Mouse (Mus musculus) heart, embryonic 12.5 days (tissue): ENCODE results near the gene Ift74. TPM values are rescaled to one million over a fixed set of nuclear protein-coding genes. Genes with fewer than 3 reads are reported as not detected.
"Not testable (repeated sequence)": the region's sequence is repeated elsewhere in the genome, so short reads cannot be mapped to it uniquely, and the experiment has no call there.

Experiments used
- ATAC-seq: fragments of 200-750 bp; cut with Nextera tagmentation; 2 replicates; pipeline ENCODE4 v1.8.0; 2017; ENCODE audit warnings: moderate TSS enrichment, moderate library complexity; ENCODE audit not compliant: insufficient number of reproducible peaks, low FRiP score
- H3K27ac ChIP-seq: fragments of 300-500 bp; sonication (generic); 2 replicates; pipeline ENCODE4 v1.5.1; 2016; ENCODE audit warnings: mild to moderate bottlenecking, moderate library complexity; ENCODE audit not compliant: poor library complexity, severe bottlenecking
- H3K27me3 ChIP-seq: fragments of 300-500 bp; sonication (generic); replicated peaks from 2 replicates; pipeline ENCODE4 v1.6.1; 2016; ENCODE audit warnings: mild to moderate bottlenecking, moderate library complexity
- H3K36me3 ChIP-seq: fragments of 300-500 bp; sonication (generic); 2 replicates; pipeline ENCODE4 v1.6.1; 2016; ENCODE audit warnings: mild to moderate bottlenecking, moderate library complexity
- H3K4me1 ChIP-seq: fragments of 300-500 bp; sonication (generic); replicated peaks from 2 replicates; pipeline ENCODE4 v1.6.1; 2016; ENCODE audit warnings: mild to moderate bottlenecking
- H3K4me2 ChIP-seq: fragments of 300-500 bp; sonication (generic); 2 replicates; pipeline ENCODE4 v1.6.1; 2016; ENCODE audit warnings: mild to moderate bottlenecking, moderate library complexity
- H3K4me3 ChIP-seq: fragments of 300-500 bp; sonication (generic); 2 replicates; pipeline ENCODE4 v1.5.1; 2016; ENCODE audit warnings: mild to moderate bottlenecking
- H3K9ac ChIP-seq: fragments of 300-500 bp; sonication (generic); 2 replicates; pipeline ENCODE4 v1.6.1; 2016; ENCODE audit warnings: mild to moderate bottlenecking, moderate library complexity
- H3K9me3 ChIP-seq: fragments of 300-500 bp; sonication (generic); replicated peaks from 2 replicates; pipeline ENCODE4 v1.6.1; 2016; ENCODE audit warnings: mild to moderate bottlenecking, moderate library complexity
- WGBS: fragments of 180-500 bp; shearing (Covaris S2); methylation state at CpG from one replicate; pipeline ENCODE4 v1.1.7; 2016; 5-methylcytosine and 5-hydroxymethylcytosine counted together
- polyA plus RNA-seq: library from polyadenylated mRNA; unstranded; fragments of >200 nt; fragmentation: Nextera tagmentation; extraction: Ambion mirVana; gene quantifications from 2 replicates; pipeline ENCODE4 v1.2.1, GENCODE M21; 2016

Ift74 gene
- polyA plus RNA-seq, 1 experiment from 2014 or later, result 17.9 TPM

GRCm38 (mm10) chr4:94620077-94620476 is 5.8 kb downstream of the Ift74 start:
- Histone ChIP-seq H3K36me3 (peaks cover 10% of the 10 kb centered on the region), H3K27me3 (no peaks in the 10 kb centered on the region), H3K9me3 (no peaks in the 10 kb centered on the region), H3K9ac (no peak overlapping the region), H3K4me3 (no peak overlapping the region), H3K27ac (no peak overlapping the region), H3K4me2 (no peak overlapping the region), H3K4me1 (peaks cover under 1% of the 10 kb centered on the region; the same call in 1 of the 2 replicates)
- 72% methylated on average over 2 of the region's 2 CpGs for WGBS
- ATAC-seq, result no peak

GRCm38 (mm10) chr4:94643141-94643540 is 28.9 kb downstream of the Ift74 start:
- WGBS, result 95% methylated on average over 2 of the region's 2 CpGs
- Histone ChIP-seq H3K4me1 (no peaks in the 10 kb centered on the region), H3K36me3 (no peaks in the 10 kb centered on the region), H3K4me3 (no peak overlapping the region), H3K4me2 (no peak overlapping the region), H3K27ac (no peak overlapping the region), H3K9ac (no peak overlapping the region), H3K27me3 (no peaks in the 10 kb centered on the region), H3K9me3 (no peaks in the 10 kb centered on the region)
- ATAC-seq, result no peak

DNA sequence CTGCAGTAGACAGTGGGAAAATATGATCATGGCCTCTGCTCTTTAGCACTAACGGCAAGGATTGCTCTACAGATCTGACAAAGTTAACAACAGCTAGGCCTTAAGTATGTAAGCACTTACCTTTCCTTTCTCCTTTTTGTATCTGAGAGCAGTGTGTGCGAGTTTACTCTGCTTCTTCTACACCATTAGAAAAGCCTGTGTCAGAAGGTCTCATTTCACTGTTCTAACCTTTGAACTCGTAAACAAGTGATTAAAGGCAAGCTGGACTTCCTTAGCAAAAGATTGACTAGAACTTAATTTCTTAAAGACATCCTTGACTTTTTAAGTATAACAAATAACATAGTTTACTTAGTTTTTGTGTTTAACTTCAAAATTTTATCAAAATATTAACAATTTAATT is 35.6 kb downstream of the Ift74 start, which contains the start of gene Lrrc19:
Gene Lrrc19 (minus strand): TSS at position 225 of the 400 bp plus-strand sequence.
- WGBS, result 81% methylated on average over 3 of the region's 3 CpGs
- Histone ChIP-seq H3K27me3 (no peaks in the 10 kb centered on the region), H3K4me2 (no peak within 1 kb of the TSS), H3K9ac (no peak within 1 kb of the TSS), H3K4me1 (no peaks in the 10 kb centered on the region), H3K27ac (no peak within 1 kb of the TSS), H3K36me3 (peaks cover 8% of the 10 kb centered on the region; the same call in 1 of the 2 replicates), H3K9me3 (no peaks in the 10 kb centered on the region), H3K4me3 (no peak within 1 kb of the TSS)
- ATAC-seq, result no peak

DNA sequence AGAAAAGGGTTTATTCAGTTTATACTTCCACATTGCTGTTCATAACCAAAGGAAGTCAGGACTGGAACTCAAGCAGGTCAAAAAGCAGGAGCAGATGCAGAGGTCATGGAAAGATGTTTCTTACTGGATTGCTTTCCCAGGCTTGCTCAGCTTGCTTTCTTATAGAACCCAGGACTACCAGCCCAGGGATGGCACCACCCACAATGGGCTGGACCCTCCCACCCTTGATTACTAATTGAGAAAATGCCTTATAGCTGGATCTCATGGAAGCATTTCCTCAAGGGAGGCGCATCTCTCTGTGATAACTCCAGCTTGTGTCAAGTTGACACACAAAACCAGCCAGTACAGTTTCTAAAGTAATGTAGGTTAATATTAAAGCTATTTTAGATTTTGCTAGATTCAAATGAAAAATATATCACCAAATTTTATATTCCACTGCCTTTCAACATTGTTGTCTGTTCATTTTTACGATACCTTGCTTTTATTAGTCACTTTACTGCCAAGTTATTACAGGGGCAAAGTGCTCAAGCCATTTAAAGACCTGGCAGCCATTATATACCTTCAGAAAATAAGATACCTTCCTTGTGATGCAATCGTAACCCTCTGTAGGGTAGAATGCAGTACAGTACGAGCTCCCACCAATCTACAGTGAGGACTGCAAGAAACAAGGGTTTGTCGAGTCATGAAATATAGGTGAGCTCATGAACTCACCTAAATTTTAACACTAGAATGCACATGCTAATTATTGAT is 36.3 kb downstream of the Ift74 start:
- not testable (repeated sequence) for H3K27me3 ChIP-seq, H3K4me1 ChIP-seq, H3K4me2 ChIP-seq, ATAC-seq, H3K9ac ChIP-seq, H3K4me3 ChIP-seq, H3K27ac ChIP-seq, H3K9me3 ChIP-seq
- 81% methylated on average over 5 of the region's 5 CpGs for WGBS
- H3K36me3 ChIP-seq, result peaks cover 13% of the 10 kb centered on the region

DNA sequence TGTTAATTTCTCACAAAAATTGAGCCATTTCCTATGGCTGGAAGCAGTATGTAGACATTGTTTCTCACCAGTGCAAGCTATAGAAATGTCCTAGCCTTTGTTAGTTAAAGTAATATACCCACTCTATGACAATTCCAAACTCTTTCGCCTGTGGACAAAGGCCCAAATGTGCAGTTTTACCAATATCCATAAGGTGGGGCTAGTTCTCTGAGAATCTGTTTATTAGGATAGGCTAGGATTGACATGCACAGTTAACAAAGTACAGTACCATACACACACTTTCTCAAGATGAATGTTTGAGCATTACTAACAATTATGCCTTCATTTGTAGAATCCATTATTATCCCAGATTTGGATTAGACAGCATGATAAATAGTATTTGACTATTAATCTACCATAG is 55.4 kb downstream of the Ift74 start:
- 0 out of 2 replicates have a peak, but pooled peaks cover 3% of the 10 kb centered on the region for H3K36me3 ChIP-seq
- no peak overlapping the region for H3K4me3 ChIP-seq
- H3K9me3 ChIP-seq, result no peaks in the 10 kb centered on the region
- H3K27ac ChIP-seq, result no peak overlapping the region
- H3K9ac ChIP-seq, result no peak overlapping the region
- 0 out of 2 replicates have a peak, but pooled peaks have one; percentile 53 for ATAC-seq
- H3K27me3 ChIP-seq, result no peaks in the 10 kb centered on the region
- no peak overlapping the region for H3K4me2 ChIP-seq
- no peaks in the 10 kb centered on the region for H3K4me1 ChIP-seq
- WGBS, result 33% methylated on average over 1 of the region's 1 CpGs

GRCm38 (mm10) chr4:94680662-94681061 is 66.4 kb downstream of the Ift74 start:
- Histone ChIP-seq H3K4me2 (no peak overlapping the region), H3K9ac (no peak overlapping the region), H3K36me3 (peaks cover 5% of the 10 kb centered on the region), H3K27ac (no peak overlapping the region), H3K4me3 (no peak overlapping the region), H3K4me1 (no peaks in the 10 kb centered on the region), H3K9me3 (no peaks in the 10 kb centered on the region), H3K27me3 (no peaks in the 10 kb centered on the region)
- 79% methylated on average over 2 of the region's 2 CpGs for WGBS
- no peak for ATAC-seq

- Histone ChIP-seq H3K27ac (no peak overlapping the region), H3K4me3 (no peak overlapping the region), H3K27me3 (no peaks in the 10 kb centered on the region), H3K4me1 (no peaks in the 10 kb centered on the region), H3K9ac (no peak overlapping the region), H3K9me3 (no peaks in the 10 kb centered on the region), H3K36me3 (peaks cover 5% of the 10 kb centered on the region), H3K4me2 (no peak overlapping the region)
- ATAC-seq, result no peak
- 82% methylated on average over 2 of the region's 2 CpGs for WGBS
Measured at GRCm38 (mm10) chr4:94681181-94681580, 66.9 kb downstream of the Ift74 start.

GRCm38 (mm10) chr4:94682029-94682428 is 67.7 kb downstream of the Ift74 start:
- Histone ChIP-seq H3K4me3 (no peak overlapping the region), H3K4me2 (no peak overlapping the region), H3K36me3 (peaks cover 6% of the 10 kb centered on the region), H3K4me1 (no peaks in the 10 kb centered on the region), H3K9me3 (no peaks in the 10 kb centered on the region), H3K27ac (no peak overlapping the region), H3K27me3 (no peaks in the 10 kb centered on the region), H3K9ac (no peak overlapping the region)
- ATAC-seq, result no peak
- 24% methylated on average over 1 of the region's 1 CpGs for WGBS

GRCm38 (mm10) chr4:94683305-94683704 is 69.0 kb downstream of the Ift74 start:
- WGBS, result 60% methylated on average over 5 of the region's 5 CpGs
- H3K36me3 ChIP-seq, result peaks cover 14% of the 10 kb centered on the region

GRCm38 (mm10) chr4:94689804-94690203 is 75.5 kb downstream of the Ift74 start:
- not testable (repeated sequence) for H3K4me1 ChIP-seq
- 66% methylated on average over 2 of the region's 2 CpGs for WGBS

More at GRCm38 (mm10) chr4:94683305-94683704, 69.0 kb downstream of the Ift74 start:
- peak overlapping the region; percentile 43; the same call in 1 of the 2 replicates for H3K27ac ChIP-seq
- no peaks in the 10 kb centered on the region for H3K4me1 ChIP-seq
- H3K4me2 ChIP-seq, result no peak overlapping the region
- ATAC-seq, result no peak
- no peak overlapping the region for H3K4me3 ChIP-seq
- H3K9ac ChIP-seq, result no peak overlapping the region
- H3K27me3 ChIP-seq, result no peaks in the 10 kb centered on the region
- H3K9me3 ChIP-seq, result no peaks in the 10 kb centered on the region

DNA sequence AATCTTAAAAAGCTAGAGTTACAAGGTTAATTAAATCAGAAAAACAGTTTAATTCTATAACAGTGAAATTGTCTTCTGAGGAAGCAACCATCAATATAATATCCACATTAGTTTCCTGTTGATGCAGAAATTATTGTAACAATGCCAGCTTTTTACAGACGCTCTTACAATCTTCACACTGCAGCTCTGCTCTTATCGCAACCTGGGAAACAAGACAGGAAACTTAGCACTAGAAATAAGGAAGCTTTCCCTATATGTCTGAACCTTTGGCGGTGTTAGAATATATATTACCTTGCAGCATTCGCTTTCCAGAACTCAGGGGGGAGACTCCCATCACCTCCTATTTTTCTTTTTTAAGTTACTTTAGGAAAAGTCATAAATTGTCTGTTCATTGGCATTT is 76.8 kb downstream of the Ift74 start:
- 58% methylated on average over 4 of the region's 4 CpGs for whole genome bisulfite sequencing
- H3K27ac ChIP-seq, result no peak overlapping the region
- no peaks in the 10 kb centered on the region for H3K9me3 ChIP-seq
- H3K36me3 ChIP-seq, result peaks cover 20% of the 10 kb centered on the region
- no peaks in the 10 kb centered on the region for H3K27me3 ChIP-seq
- no peak overlapping the region for H3K4me2 ChIP-seq
- no peak overlapping the region for H3K4me3 ChIP-seq
- ATAC-seq, result no peak
- H3K4me1 ChIP-seq, result 0 out of 2 replicates have a peak, but pooled peaks cover 3% of the 10 kb centered on the region
- no peak overlapping the region for H3K9ac ChIP-seq

More at GRCm38 (mm10) chr4:94689804-94690203, 75.5 kb downstream of the Ift74 start:
- H3K4me2 ChIP-seq, H3K27ac ChIP-seq, H3K27me3 ChIP-seq, ATAC-seq, H3K4me3 ChIP-seq, H3K9ac ChIP-seq, H3K9me3 ChIP-seq: not testable (repeated sequence)
- H3K36me3 ChIP-seq, result peaks cover 20% of the 10 kb centered on the region
